8 mouse cellular contexts compared by ENCODE assay signal in genomic region chr5:135835492-135835858, GRCm38 (mm10). TPM values are rescaled to one million over a fixed set of nuclear protein-coding genes. Genes with fewer than 3 reads are reported as not detected.
A peak's percentile ranks its signal among the peaks of the same experiment; 100 is the strongest.
DNase-seq lines count a peak whose midpoint lies in the region; ATAC-seq and TF ChIP-seq lines count a peak whose summit lies in the region.

No protein-coding gene starts in this region.

- 0 out of 2 replicates have a peak overlapping the region, but pooled peaks have one; percentile 19 for H3K9ac ChIP-seq in kidney, embryonic 15.5 days
- H3K9ac ChIP-seq in hindbrain, embryonic 12.5 days, result peak overlapping the region; percentile 62; the same call in 1 of the 2 replicates
- no peak overlapping the region for H3K9ac ChIP-seq in midbrain, embryonic 14.5 days (replicated peaks; ENCODE audit: low read length)

- H3K9me3 ChIP-seq in kidney, embryonic 15.5 days (replicated peaks), result no peaks in the 10 kb centered on the region
- no peaks in the 10 kb centered on the region for H3K9me3 ChIP-seq in hindbrain, embryonic 12.5 days (replicated peaks)
- no peaks in the 10 kb centered on the region for H3K9me3 ChIP-seq in midbrain, embryonic 14.5 days (ENCODE audit: control insufficient read depth, low read length)

- H3K4me3 ChIP-seq in kidney, embryonic 15.5 days (replicated peaks), result peak overlapping the region; percentile 53
- peak overlapping the region; percentile 47; the same call in 1 of the 2 replicates for H3K4me3 ChIP-seq in cortical plate, adult 2 months (ENCODE audit: insufficient read depth, low read length)
- peak overlapping the region; percentile 47 for H3K4me3 ChIP-seq in hindbrain, embryonic 12.5 days
- peak overlapping the region; percentile 42 for H3K4me3 ChIP-seq in midbrain, embryonic 14.5 days (replicated peaks; ENCODE audit: low read depth, low read length)

- no peak for TF ChIP-seq CTCF in cortical plate, adult 2 months (IDR thresholded peaks at IDR 0.05; ENCODE audit: extremely low read depth, insufficient read depth, low read length)

- H3K4me2 ChIP-seq in kidney, embryonic 15.5 days, result peak overlapping the region; percentile 94
- H3K4me2 ChIP-seq in hindbrain, embryonic 12.5 days (replicated peaks), result peak overlapping the region; percentile 86
- peak overlapping the region; percentile 78 for H3K4me2 ChIP-seq in midbrain, embryonic 14.5 days (ENCODE audit: low read length)

- H3K27ac ChIP-seq in kidney, embryonic 15.5 days, result no peak overlapping the region
- H3K27ac ChIP-seq in cortical plate, adult 2 months (ENCODE audit: insufficient read depth, low read length), result no peak overlapping the region
- no peak overlapping the region for H3K27ac ChIP-seq in hindbrain, embryonic 12.5 days
- H3K27ac ChIP-seq in midbrain, embryonic 14.5 days (replicated peaks; ENCODE audit: low read depth, low read length), result peak overlapping the region; percentile 79

- peak; percentile 78 for ATAC-seq in kidney, embryonic 15.5 days (replicated peaks; ENCODE audit: low FRiP score)
- ATAC-seq in hindbrain, embryonic 12.5 days (ENCODE audit: low FRiP score), result peak; percentile 79
- ATAC-seq in midbrain, embryonic 14.5 days (ENCODE audit: low FRiP score, low TSS enrichment), result peak; percentile 60; the same call in 1 of the 2 replicates
- ATAC-seq in granulocyte monocyte progenitor cell, adult 5-6 weeks (replicated peaks; ENCODE audit: poor library complexity, severe bottlenecking), result no peak

- WGBS in kidney, embryonic 15.5 days, result 2% methylated on average over 12 of the region's 12 CpGs
- 2% methylated on average over 12 of the region's 12 CpGs for WGBS in hindbrain, embryonic 12.5 days
- WGBS in midbrain, embryonic 14.5 days, result 1% methylated on average over 12 of the region's 12 CpGs

- H3K36me3 ChIP-seq in kidney, embryonic 15.5 days, result no peaks in the 10 kb centered on the region
- H3K36me3 ChIP-seq in hindbrain, embryonic 12.5 days, result peaks cover 2% of the 10 kb centered on the region; the same call in 1 of the 2 replicates
- peaks cover 13% of the 10 kb centered on the region for H3K36me3 ChIP-seq in midbrain, embryonic 14.5 days (ENCODE audit: control insufficient read depth, insufficient read depth, low read length)

- H3K27me3 ChIP-seq in kidney, embryonic 15.5 days, result peaks cover 17% of the 10 kb centered on the region
- H3K27me3 ChIP-seq in hindbrain, embryonic 12.5 days, result peaks cover 6% of the 10 kb centered on the region; the same call in 1 of the 2 replicates
- no peaks in the 10 kb centered on the region for H3K27me3 ChIP-seq in midbrain, embryonic 14.5 days (ENCODE audit: control insufficient read depth, insufficient read depth, low read length)

- H3K4me1 ChIP-seq in kidney, embryonic 15.5 days, result peaks cover 18% of the 10 kb centered on the region
- peaks cover 9% of the 10 kb centered on the region for H3K4me1 ChIP-seq in cortical plate, adult 2 months (ENCODE audit: control insufficient read depth, insufficient read depth, low read length)
- H3K4me1 ChIP-seq in hindbrain, embryonic 12.5 days, result peaks cover 23% of the 10 kb centered on the region
- peaks cover 30% of the 10 kb centered on the region for H3K4me1 ChIP-seq in midbrain, embryonic 14.5 days (ENCODE audit: control insufficient read depth, insufficient read depth, low read length)

- DNase-seq in kidney, postnatal 10 days, result no peak
- no peak for DNase-seq in midbrain, embryonic 14.5 days
- no peak for DNase-seq in urinary bladder, postnatal 25 days (ENCODE audit: low spot score)
- no peak for DNase-seq in adrenal gland, postnatal 14 days

- TF ChIP-seq POLR2A in cortical plate, adult 2 months (IDR thresholded peaks at IDR 0.05; ENCODE audit: extremely low read depth, insufficient read depth, low read length), result no peak

RNA-seq across cellular contexts. Expression of gene Srrm3, which starts 28.8 kb away (rescaled TPM):
- 0.55 and 1.2 TPM in 2 replicates for polyA plus RNA-seq in kidney, embryonic 15.5 days (2015; fragmentation: Nextera tagmentation; extraction: Ambion mirVana)
- 80.9 and 84.8 TPM in 2 replicates for polyA plus RNA-seq in cortical plate, adult 2 months (2012; rRNA removed)
- polyA plus RNA-seq in hindbrain, embryonic 12.5 days (2016; fragmentation: Nextera tagmentation; extraction: Ambion mirVana), result 63.6 and 63.8 TPM in 2 replicates
- 59.8 and 66.2 TPM in 2 replicates for polyA plus RNA-seq in midbrain, embryonic 14.5 days (2014; fragmentation: Nextera tagmentation; extraction: Ambion mirVana)
- total RNA-seq in adrenal gland, postnatal 14 days (2021), result 2.7 and 4.3 TPM in 2 replicates
- not detected in 2 replicates for total RNA-seq in granulocyte monocyte progenitor cell, adult 5-6 weeks (2014; fragmentation: Nextera tagmentation)
- not detected in 2 replicates for total RNA-seq in granulocyte monocyte progenitor cell, adult 5-6 weeks (2017)

RNA-seq across cellular contexts. Expression of gene Hspb1, which starts 52.2 kb away (rescaled TPM):
- polyA plus RNA-seq in kidney, embryonic 15.5 days (2015; fragmentation: Nextera tagmentation; extraction: Ambion mirVana), result 70.0 and 72.9 TPM in 2 replicates
- 27.6 and 27.8 TPM in 2 replicates for polyA plus RNA-seq in cortical plate, adult 2 months (2012; rRNA removed)
- polyA plus RNA-seq in hindbrain, embryonic 12.5 days (2016; fragmentation: Nextera tagmentation; extraction: Ambion mirVana), result 23.9 and 34.1 TPM in 2 replicates
- polyA plus RNA-seq in midbrain, embryonic 14.5 days (2014; fragmentation: Nextera tagmentation; extraction: Ambion mirVana), result 5.5 and 6.4 TPM in 2 replicates
- 64.7 and 97.7 TPM in 2 replicates for total RNA-seq in adrenal gland, postnatal 14 days (2021)
- total RNA-seq in granulocyte monocyte progenitor cell, adult 5-6 weeks (2014; fragmentation: Nextera tagmentation), result not detected in 2 replicates
- total RNA-seq in granulocyte monocyte progenitor cell, adult 5-6 weeks (2017), result not detected in 2 replicates

RNA-seq across cellular contexts. Expression of gene Mdh2, which starts 57.2 kb away (rescaled TPM):
- polyA plus RNA-seq in kidney, embryonic 15.5 days (2015; fragmentation: Nextera tagmentation; extraction: Ambion mirVana), result 568 and 588 TPM in 2 replicates
- polyA plus RNA-seq in cortical plate, adult 2 months (2012; rRNA removed), result 486 and 499 TPM in 2 replicates
- polyA plus RNA-seq in hindbrain, embryonic 12.5 days (2016; fragmentation: Nextera tagmentation; extraction: Ambion mirVana), result 530 and 539 TPM in 2 replicates
- 573 and 587 TPM in 2 replicates for polyA plus RNA-seq in midbrain, embryonic 14.5 days (2014; fragmentation: Nextera tagmentation; extraction: Ambion mirVana)
- total RNA-seq in adrenal gland, postnatal 14 days (2021), result 957 and 984 TPM in 2 replicates
- 299 and 328 TPM in 2 replicates for total RNA-seq in granulocyte monocyte progenitor cell, adult 5-6 weeks (2014; fragmentation: Nextera tagmentation)
- total RNA-seq in granulocyte monocyte progenitor cell, adult 5-6 weeks (2017), result 154 and 224 TPM in 2 replicates

RNA-seq across cellular contexts. Expression of gene Styxl1, which starts 57.3 kb away (rescaled TPM):
- polyA plus RNA-seq in kidney, embryonic 15.5 days (2015; fragmentation: Nextera tagmentation; extraction: Ambion mirVana), result 0.17 and 0.39 TPM in 2 replicates
- polyA plus RNA-seq in cortical plate, adult 2 months (2012; rRNA removed), result 0.13 TPM in 2 replicates
- polyA plus RNA-seq in hindbrain, embryonic 12.5 days (2016; fragmentation: Nextera tagmentation; extraction: Ambion mirVana), result 0.68 TPM in 1 of 2 replicates, not detected in the other
- 0.23 and 0.63 TPM in 2 replicates for polyA plus RNA-seq in midbrain, embryonic 14.5 days (2014; fragmentation: Nextera tagmentation; extraction: Ambion mirVana)
- 0.30 and 0.37 TPM in 2 replicates for total RNA-seq in adrenal gland, postnatal 14 days (2021)
- not detected in 2 replicates for total RNA-seq in granulocyte monocyte progenitor cell, adult 5-6 weeks (2014; fragmentation: Nextera tagmentation)
- 2.1 TPM in 1 of 2 replicates, not detected in the other for total RNA-seq in granulocyte monocyte progenitor cell, adult 5-6 weeks (2017)

Comparison
In these comparisons a context has a peak if more than half of its experiments do, and no peak if none do; other contexts are left out.
1. RNA of gene Srrm3, which starts 28.8 kb away (polyA plus RNA-seq): 80.9 to 84.8 TPM in cortical plate, adult 2 months, 63.6 to 63.8 TPM in hindbrain, embryonic 12.5 days and 59.8 to 66.2 TPM in midbrain, embryonic 14.5 days; 0.55 to 1.2 TPM in kidney, embryonic 15.5 days; every median in the first group is over 10 times any median in the second.
2. Peak in every context shown above with its lines, with median percentiles within 50 percentile points of each other: H3K4me2 ChIP-seq and H3K4me3 ChIP-seq.